Mouse (Mus musculus): ENCODE results near the gene Adam29.

Gene Adam29

GRCm38 (mm10) chr8:55906848-55907247 is at the start of gene Adam29:
TSS of gene Adam29 (minus strand) at chr8:55906948.
- no peak for DNase-seq (ENCODE audit: low read depth, low spot score)

- no peak for DNase-seq (ENCODE audit: low read depth, low spot score)
Measured at GRCm38 (mm10) chr8:55940526-55940880, 33.8 kb upstream of the Adam29 start.

DNA sequence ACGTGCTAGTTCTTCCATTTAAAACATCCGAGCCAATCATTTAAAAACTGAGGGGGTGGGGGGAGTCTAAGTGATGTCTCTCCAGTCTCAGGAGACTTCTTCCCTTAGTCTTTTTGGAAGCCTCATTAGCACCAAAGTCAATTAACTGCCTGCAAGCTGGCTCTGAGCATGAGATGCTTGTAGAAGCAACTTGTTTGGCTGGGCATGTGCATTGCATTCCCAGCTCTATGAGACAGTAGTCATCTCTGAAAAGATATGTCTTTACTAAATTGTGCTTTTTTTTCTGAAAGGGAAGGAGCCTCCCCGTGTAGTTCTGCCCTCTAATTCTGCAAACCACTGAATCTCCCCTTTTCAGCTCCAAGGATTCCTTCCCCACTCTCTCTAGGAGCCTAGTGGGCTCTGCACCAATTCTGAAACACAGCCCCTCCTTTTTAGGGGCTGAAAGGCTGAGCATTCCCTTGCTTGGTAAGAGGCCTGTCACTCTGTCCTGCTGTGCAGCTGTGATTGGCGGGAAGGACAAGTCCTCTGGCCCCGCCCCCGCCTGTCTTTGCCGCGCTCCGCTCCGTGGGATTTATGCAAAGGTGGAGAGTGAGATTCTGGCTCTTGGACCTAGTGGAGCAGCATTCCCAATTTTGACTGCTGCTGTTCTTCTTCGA is 33.2 kb upstream of the Adam29 start, which contains the start of gene Glra3:
Gene Glra3, plus strand, starts transcription at position 591 of the 656 bp plus-strand sequence.
- DNase-seq (ENCODE audit: low read depth, low spot score): peak; percentile 80

All from brain, adult 2 months (tissue).